Mouse (Mus musculus): ENCODE measurements at regions not wholly inside any gene's neighbourhood (a gene's known extent, or its start where the extent isn't known, plus 50 kb on each side); places are given as distances from the start of the nearest gene placed in this dataset.

DNA sequence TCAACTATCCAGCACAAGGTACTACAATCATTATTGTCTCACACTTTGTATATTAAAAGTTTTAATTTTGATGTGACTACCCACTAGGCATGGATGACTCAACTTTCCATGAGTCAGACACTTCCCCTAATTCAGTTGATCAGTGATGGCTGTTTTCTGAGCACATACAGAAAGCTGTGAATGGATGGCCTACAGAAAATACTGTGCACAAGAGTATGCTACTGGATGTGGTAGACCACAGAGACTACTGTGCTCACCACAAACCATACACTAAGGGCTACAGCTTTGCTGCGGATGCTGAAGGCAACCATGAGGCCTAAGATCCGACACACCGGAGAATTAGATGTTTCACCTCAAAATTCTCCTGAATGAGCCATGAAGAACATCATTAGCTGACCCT lies 174.4 kb upstream of the March1 start:
- no peak for DNase-seq (ENCODE audit: low spot score in 2 of 2)

DNA sequence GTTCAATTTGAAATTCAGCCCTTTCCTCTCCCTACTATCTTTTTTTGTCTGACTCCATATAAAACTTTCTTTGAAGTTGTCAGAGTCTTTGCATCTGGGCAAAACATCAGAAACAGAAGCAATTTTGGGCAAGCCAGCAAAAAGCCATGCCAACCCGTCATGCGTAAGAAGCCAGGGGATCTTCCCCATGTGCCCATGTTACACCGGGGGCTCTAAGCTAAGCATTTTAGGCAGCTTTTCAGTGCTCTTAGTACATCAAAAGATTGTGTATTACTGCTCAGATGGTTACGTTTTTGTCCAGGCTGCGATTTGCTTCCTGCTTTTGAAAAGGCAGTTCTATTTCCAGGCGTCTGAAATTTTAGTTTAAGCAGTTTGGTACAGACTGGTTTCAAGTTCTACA lies 196.8 kb upstream of the March1 start:
- no peak for DNase-seq (ENCODE audit: low spot score in 2 of 2)

DNA sequence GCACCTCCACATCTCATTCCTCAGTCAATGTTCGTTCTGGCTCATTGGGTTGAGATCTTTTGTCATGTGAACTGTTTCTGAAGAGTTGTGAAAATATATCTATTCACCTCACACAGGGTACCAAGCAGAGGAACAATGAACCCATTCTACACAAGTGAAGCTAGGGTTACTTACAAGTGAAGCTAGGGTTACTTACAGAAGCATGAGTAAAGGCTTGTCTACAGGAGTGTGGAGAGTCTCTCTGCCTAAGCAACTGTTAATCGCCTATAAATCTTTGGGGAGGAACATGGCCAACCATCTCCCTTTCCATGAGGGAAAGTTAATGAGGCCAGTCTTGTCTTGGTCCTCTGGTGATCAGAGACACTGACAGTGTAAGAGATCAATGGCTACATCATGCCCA lies 199.8 kb upstream of the March1 start:
- DNase-seq (ENCODE audit: low spot score in 2 of 2), result no peak

DNA sequence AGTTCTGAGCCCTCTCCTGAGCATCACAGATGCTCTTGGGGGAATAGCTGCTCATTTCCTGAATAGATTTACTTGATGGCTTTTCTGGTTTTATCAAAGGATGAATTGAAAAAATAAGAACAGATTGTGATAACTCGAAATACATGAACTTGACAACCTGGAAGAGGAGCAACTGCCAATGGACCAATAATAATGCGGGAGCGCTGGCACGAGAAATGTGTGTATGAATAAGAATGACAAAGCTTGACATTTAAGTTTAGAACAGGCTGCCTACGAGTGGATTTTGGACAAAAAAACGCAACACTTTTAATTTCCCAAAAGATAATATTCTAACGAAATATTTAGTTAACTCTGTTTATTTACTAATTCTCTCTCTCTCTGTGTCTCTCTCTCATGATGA lies 203.5 kb upstream of the March1 start:
- DNase-seq (ENCODE audit: low spot score in 2 of 2), result peak; percentile 15 to 46

DNA sequence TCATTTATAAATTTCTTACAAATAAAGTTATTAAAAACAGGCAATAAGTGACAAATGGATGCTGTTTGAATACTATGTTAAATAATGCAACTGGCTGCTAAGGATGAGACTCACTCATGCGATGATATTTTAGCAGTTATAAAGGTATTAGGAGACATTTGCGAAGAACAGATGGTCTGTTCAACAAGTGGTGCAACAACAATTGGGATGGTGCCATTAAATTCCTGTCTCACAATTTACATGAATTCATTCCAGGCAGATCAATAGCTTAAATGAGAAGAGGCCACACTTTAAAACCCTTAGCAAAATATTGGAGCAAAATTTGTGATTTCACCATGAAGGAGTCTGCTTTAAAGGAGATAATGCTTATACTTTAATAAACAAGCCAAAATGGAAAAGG lies 205.4 kb upstream of the March1 start:
- peak; percentile 18 to 58 for DNase-seq (ENCODE audit: low spot score in 2 of 2)

DNA sequence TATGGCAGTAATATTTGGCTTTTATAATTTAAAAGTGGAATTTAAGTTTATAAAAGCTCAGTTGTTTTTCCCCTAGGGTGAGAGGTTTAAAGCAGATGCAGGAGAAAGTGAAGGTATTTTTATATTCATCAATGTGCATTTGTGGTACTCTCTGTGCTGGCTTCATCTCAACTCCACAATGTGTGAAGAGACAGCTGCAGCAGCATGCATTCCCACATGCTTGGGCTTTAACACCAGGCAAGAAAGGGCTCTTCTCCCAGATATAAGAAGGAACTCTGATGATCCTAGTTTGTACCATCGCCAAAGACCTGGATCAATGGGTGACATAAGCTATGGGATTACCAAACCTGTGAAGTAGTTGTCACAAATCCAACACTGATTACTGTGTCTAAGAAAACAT lies 221.9 kb upstream of the March1 start:
- peak; percentile 4 for DNase-seq (ENCODE audit: low spot score in 2 of 2)

DNA sequence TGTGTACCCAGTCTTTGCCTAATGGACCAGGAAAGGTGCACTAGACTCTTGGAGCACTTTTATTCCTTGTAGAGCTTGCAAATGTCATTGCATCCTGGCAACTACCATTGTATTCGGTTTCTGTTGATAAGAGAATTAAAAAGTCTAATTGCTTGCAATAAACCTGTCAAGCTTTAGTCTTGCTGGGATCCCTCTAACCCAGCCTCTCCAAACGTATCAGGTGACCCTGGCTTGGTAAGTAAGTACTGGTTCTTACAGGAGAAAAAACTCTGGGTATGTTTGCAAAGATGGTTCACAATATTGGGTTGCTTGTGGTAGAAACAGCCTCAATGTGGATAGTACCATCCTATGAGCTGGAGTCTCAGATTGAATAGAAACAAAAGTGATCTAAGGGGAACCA lies 226.6 kb upstream of the BC030870 start:
- no peak for DNase-seq (ENCODE audit: low spot score in 2 of 2)

DNA sequence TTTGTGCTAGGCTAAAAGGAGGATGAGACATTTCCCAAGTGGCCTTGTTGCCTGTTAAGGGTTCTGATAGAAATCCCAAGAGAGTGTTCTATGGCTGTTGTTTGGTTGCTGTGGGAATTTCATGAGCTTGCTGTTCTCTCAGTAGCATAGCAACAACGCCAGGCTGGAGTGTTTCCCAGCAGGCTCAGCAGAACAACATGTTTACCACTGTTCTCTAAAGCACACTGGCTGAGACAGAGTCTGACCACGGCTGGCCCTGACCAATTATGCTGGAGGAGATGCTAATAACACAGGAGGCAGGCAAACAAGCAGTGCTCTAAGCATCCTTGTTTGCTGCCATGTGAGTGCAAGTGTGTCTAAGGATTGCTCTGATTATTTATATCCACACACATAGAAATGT lies 220.0 kb upstream of the BC030870 start:
- DNase-seq (ENCODE audit: low spot score in 2 of 2), result peak; percentile 14 to 64

DNA sequence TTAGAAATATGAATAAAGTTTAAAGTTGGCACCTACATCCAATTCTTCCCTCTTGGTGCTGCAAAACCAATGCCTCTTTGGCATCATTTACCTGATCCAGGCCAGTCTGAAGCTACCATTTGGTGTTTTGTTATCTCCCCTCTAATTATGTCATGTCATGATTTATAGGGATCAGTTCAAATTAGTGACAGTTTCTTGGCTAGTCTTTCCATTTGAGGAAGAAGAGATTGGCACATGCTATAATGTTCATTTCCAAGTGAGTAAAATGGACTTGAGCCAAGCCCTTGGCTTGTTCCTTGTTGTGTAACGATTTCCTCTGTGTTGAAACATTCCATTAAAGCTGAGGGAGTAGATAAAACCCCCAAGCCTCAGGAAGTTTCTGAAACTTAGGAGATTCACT lies 201.8 kb upstream of the BC030870 start:
- DNase-seq (ENCODE audit: low spot score in 2 of 2), result no peak

DNA sequence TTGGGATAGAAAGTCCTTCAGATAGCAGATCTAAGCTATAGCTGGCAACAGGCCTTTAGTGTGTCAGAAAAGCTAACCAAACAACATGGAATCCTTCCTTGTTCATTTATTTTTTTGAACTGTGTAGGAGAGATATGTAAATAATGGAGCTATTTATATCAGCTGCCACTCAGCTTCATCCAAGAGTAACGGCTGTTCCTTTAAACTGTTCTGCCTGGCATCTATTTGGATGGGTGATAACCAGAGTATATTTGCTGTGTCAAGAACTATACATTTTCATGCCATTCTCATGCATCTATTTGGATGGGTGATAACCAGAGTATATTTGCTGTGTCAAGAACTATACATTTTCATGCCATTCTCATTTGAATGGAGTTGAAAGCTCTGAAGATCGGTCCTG lies 159.3 kb upstream of the BC030870 start:
- no peak for DNase-seq (ENCODE audit: low spot score in 2 of 2)

DNA sequence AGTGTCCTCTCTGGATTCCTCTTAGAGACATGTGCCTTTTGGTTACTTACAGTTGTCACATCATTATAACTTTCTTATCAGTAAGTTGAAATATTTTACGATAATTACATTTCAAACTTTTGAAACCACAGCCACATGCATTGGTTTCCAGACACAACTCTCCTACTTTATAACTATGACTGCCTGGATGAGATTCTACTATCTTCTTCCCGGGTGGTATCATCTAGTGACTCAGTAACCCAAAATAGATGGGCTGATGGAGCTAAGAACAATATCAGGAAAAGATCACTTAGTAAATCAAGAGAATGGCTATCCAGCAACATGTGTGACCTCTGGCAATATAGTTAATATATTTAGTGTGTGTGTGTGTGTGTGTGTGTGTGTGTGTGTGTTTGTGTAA lies 151.0 kb upstream of the BC030870 start:
- no peak for DNase-seq (ENCODE audit: low spot score in 2 of 2)
